Mouse (Mus musculus): Measurements from ENCODE around the gene Kalrn. TPM values are rescaled to one million over a fixed set of nuclear protein-coding genes. Genes with fewer than 3 reads are reported as not detected.

Kalrn gene
- polyA plus RNA-seq, 2 experiments: 8.8 to 11.7 TPM

- no peak overlapping the region for H3K4me2 ChIP-seq (replicated peaks; ENCODE audit: low read depth, low read length, severe bottlenecking)
- H3K4me1 ChIP-seq (ENCODE audit: control insufficient read depth, insufficient read depth, low read length): 0 out of 2 replicates have a peak, but pooled peaks cover 3% of the 10 kb centered on the region
- no peaks in the 10 kb centered on the region for H3K9me3 ChIP-seq (ENCODE audit: control insufficient read depth, low read length)
- no peak overlapping the region for H3K4me3 ChIP-seq (replicated peaks; ENCODE audit: low read length)
- no peak for TF ChIP-seq POLR2A (IDR thresholded peaks at IDR 0.05; ENCODE audit: borderline replicate concordance, extremely low read depth, insufficient read depth, insufficient read length)
- no peaks in the 10 kb centered on the region for H3K27me3 ChIP-seq (ENCODE audit: control insufficient read depth, insufficient read depth, low read length)
- no peaks in the 10 kb centered on the region for H3K36me3 ChIP-seq (ENCODE audit: control insufficient read depth, insufficient read depth, low read length)
- DNase-seq (ENCODE audit: low spot score): no peak
- no peak overlapping the region for H3K9ac ChIP-seq (ENCODE audit: low read depth, low read length, severe bottlenecking)
- no peak overlapping the region for H3K27ac ChIP-seq (replicated peaks; ENCODE audit: low read depth, low read length)
- no peak for ATAC-seq (ENCODE audit: low FRiP score, low read depth)
- WGBS: 71% methylated on average over 4 of the region's 4 CpGs
Observed at GRCm38 (mm10) chr16:34343161-34343560, 230.2 kb downstream of the Kalrn start.

GRCm38 (mm10) chr16:34342369-34343160 lies 230.8 kb downstream of the Kalrn start:
- Histone ChIP-seq H3K4me2 (replicated peaks; ENCODE audit: low read depth, low read length, severe bottlenecking) (no peak overlapping the region), H3K4me1 (ENCODE audit: control insufficient read depth, insufficient read depth, low read length) (0 out of 2 replicates have a peak, but pooled peaks cover under 1% of the 10 kb centered on the region), H3K9ac (ENCODE audit: low read depth, low read length, severe bottlenecking) (no peak overlapping the region), H3K36me3 (ENCODE audit: control insufficient read depth, insufficient read depth, low read length) (no peaks in the 10 kb centered on the region), H3K27ac (replicated peaks; ENCODE audit: low read depth, low read length) (no peak overlapping the region), H3K4me3 (replicated peaks; ENCODE audit: low read length) (no peak overlapping the region), H3K9me3 (ENCODE audit: control insufficient read depth, low read length) (no peaks in the 10 kb centered on the region), H3K27me3 (ENCODE audit: control insufficient read depth, insufficient read depth, low read length) (no peaks in the 10 kb centered on the region)
- WGBS: 56% methylated on average over 7 of the region's 7 CpGs
- no peak for DNase-seq (ENCODE audit: low spot score)
- ATAC-seq (ENCODE audit: low FRiP score, low read depth): no peak
- no peak for TF ChIP-seq POLR2A (IDR thresholded peaks at IDR 0.05; ENCODE audit: borderline replicate concordance, extremely low read depth, insufficient read depth, insufficient read length)

GRCm38 (mm10) chr16:34334919-34335318 lies 238.4 kb downstream of the Kalrn start:
- Histone ChIP-seq H3K4me1 (ENCODE audit: control insufficient read depth, insufficient read depth, low read length) (peaks cover 11% of the 10 kb centered on the region), H3K9ac (ENCODE audit: low read depth, low read length, severe bottlenecking) (no peak overlapping the region), H3K36me3 (ENCODE audit: control insufficient read depth, insufficient read depth, low read length) (peaks cover 7% of the 10 kb centered on the region; the same call in 1 of the 2 replicates), H3K4me2 (replicated peaks; ENCODE audit: low read depth, low read length, severe bottlenecking) (no peak overlapping the region), H3K27me3 (ENCODE audit: control insufficient read depth, insufficient read depth, low read length) (no peaks in the 10 kb centered on the region), H3K4me3 (replicated peaks; ENCODE audit: low read length) (no peak overlapping the region), H3K27ac (replicated peaks; ENCODE audit: low read depth, low read length) (no peak overlapping the region), H3K9me3 (ENCODE audit: control insufficient read depth, low read length) (no peaks in the 10 kb centered on the region)
- WGBS: 46% methylated on average over 4 of the region's 4 CpGs
- ATAC-seq (ENCODE audit: low FRiP score, low read depth) (no peak), DNase-seq (ENCODE audit: low spot score) (no peak)
- TF ChIP-seq POLR2A (IDR thresholded peaks at IDR 0.05; ENCODE audit: borderline replicate concordance, extremely low read depth, insufficient read depth, insufficient read length): no peak

- Histone ChIP-seq H3K4me1 (ENCODE audit: control insufficient read depth, insufficient read depth, low read length) (peaks cover 16% of the 10 kb centered on the region), H3K27ac (replicated peaks; ENCODE audit: low read depth, low read length) (no peak overlapping the region), H3K9me3 (ENCODE audit: control insufficient read depth, low read length) (no peaks in the 10 kb centered on the region), H3K9ac (ENCODE audit: low read depth, low read length, severe bottlenecking) (no peak overlapping the region), H3K27me3 (ENCODE audit: control insufficient read depth, insufficient read depth, low read length) (no peaks in the 10 kb centered on the region), H3K36me3 (ENCODE audit: control insufficient read depth, insufficient read depth, low read length) (peaks cover 7% of the 10 kb centered on the region; the same call in 1 of the 2 replicates), H3K4me3 (replicated peaks; ENCODE audit: low read length) (no peak overlapping the region), H3K4me2 (replicated peaks; ENCODE audit: low read depth, low read length, severe bottlenecking) (no peak overlapping the region)
- WGBS: 69% methylated on average over 5 of the region's 5 CpGs
- ATAC-seq (ENCODE audit: low FRiP score, low read depth) (peak; percentile 64), DNase-seq (ENCODE audit: low spot score) (peak; percentile 51)
- no peak for TF ChIP-seq POLR2A (IDR thresholded peaks at IDR 0.05; ENCODE audit: borderline replicate concordance, extremely low read depth, insufficient read depth, insufficient read length)
Observed at GRCm38 (mm10) chr16:34331630-34332029, 241.7 kb downstream of the Kalrn start.

DNA sequence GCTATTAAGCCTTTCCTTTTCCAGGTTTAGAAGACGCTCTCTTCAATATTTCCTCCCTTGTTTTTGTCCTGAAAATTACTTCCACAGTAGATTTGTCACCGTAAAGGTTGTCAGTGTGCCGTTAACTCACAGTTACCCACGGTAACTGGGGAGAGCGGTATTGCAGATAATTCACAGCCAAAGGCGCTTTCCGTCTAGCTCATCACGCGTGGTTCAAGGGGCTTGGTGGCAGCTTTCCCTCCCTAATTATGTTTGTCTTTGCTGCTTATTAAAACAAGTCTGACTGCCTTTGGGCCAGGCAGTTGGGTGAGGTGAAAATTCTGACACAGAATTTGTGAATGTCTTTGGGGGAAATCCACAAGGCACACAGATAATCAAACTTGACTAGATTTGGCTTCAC lies 243.5 kb downstream of the Kalrn start:
- WGBS: 57% methylated on average over 9 of the region's 9 CpGs
- Histone ChIP-seq H3K9ac (ENCODE audit: low read depth, low read length, severe bottlenecking) (no peak overlapping the region), H3K27ac (replicated peaks; ENCODE audit: low read depth, low read length) (no peak overlapping the region), H3K27me3 (ENCODE audit: control insufficient read depth, insufficient read depth, low read length) (no peaks in the 10 kb centered on the region), H3K4me2 (replicated peaks; ENCODE audit: low read depth, low read length, severe bottlenecking) (no peak overlapping the region), H3K36me3 (ENCODE audit: control insufficient read depth, insufficient read depth, low read length) (peaks cover 7% of the 10 kb centered on the region; the same call in 1 of the 2 replicates), H3K4me3 (replicated peaks; ENCODE audit: low read length) (no peak overlapping the region), H3K4me1 (ENCODE audit: control insufficient read depth, insufficient read depth, low read length) (peaks cover 13% of the 10 kb centered on the region), H3K9me3 (ENCODE audit: control insufficient read depth, low read length) (no peaks in the 10 kb centered on the region)
- DNase-seq (ENCODE audit: low spot score): no peak
- ATAC-seq (ENCODE audit: low FRiP score, low read depth): no peak
- TF ChIP-seq POLR2A (IDR thresholded peaks at IDR 0.05; ENCODE audit: borderline replicate concordance, extremely low read depth, insufficient read depth, insufficient read length): no peak

Data from limb, embryonic 14.5 days (tissue).